Mouse (Mus musculus) heart, postnatal 10 days (tissue): Measurements from ENCODE around the gene Gucy2g. TPM values are rescaled to one million over a fixed set of nuclear protein-coding genes. Genes with fewer than 3 reads are reported as not detected.

Source experiments
- DNase-seq, 2 experiments: peaks; one replicate each; pipeline ENCODE4 v3.0.0; 2021
- intact Hi-C: fragments of 180-260 bp; cut with DNase I; formaldehyde crosslinking; loops from one replicate; pipeline ENCODE4 v1.15.1; 2025
- total RNA-seq, 2 experiments: library from RNA; stranded (reverse); gene quantifications; 2 replicates each; pipeline ENCODE4 v1.2.3; 2021

Gene Gucy2g
- total RNA-seq, 2 experiments from 2014 or later = 0.07 TPM; not detected in 1

- DNase-seq = no peak
- intact Hi-C loops = no loop called here
Measured at GRCm38 (mm10) chr19:55250451-55250850, 9.4 kb upstream of the Gucy2g start.

DNA sequence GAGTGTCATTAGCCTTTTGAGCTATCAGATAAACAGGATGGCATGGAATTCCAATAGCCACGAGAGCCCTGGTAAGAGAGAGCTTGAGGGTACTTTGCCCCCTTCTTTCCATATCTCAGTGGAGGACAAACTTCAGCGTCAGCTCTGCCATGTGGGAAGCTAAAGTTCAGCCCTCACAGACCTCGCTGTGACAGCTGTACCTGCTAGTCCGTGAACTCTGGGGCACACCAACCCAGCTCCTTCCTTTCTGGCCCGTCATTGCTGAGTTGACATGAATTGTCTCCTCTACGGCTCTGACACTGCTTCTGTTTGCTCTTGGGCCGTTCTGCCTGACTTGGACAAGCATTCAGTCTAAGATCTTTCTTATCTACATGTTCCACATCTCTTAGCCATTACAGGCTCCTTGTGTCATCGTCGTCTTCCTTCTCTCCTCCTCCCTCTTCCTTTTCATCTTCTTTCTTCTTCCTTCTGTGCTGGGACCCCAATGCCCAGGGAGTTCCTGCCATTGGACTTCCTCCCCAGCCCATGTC is 7.0 kb upstream of the Gucy2g start:
- intact Hi-C loops = no loop called here
- DNase-seq = no peak

GRCm38 (mm10) chr19:55247563-55247962 is 6.5 kb upstream of the Gucy2g start:
- intact Hi-C loops = no loop called here
- no peak for DNase-seq

GRCm38 (mm10) chr19:55244791-55245231 is 3.8 kb upstream of the Gucy2g start:
- DNase-seq = peak; percentile 85 to 89
- intact Hi-C loops = no loop called here

DNA sequence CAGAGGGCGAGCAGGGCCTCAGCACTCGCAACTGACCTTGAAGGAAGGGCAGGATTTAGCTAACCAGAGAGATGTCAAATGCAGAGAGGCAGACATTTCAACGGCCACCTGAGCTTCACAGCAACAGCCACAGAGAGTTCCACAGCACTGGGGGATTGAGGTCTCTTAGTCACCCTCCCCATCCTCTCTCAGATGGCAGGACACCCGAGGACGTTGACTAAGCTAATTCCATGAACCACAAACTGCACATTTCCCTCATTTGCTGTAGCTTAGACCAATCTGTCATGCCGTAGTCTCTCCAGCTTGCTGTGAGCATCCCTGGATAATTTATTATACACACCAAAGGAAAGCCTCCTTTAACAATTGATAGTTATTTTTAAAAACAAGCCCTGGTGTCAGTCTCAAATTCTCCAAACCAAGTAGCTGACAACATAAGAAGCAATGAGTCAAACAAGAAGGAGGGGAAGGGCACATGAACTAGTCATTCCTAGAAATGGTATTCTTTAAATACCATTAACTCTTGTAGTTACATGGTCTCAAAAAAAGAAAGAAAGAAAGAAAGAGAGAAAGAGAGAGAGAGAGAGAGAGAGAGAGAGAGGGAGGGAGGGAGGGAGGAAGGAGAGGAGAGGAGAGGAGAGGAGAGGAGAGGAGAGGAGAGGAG is 1.1 kb downstream of the Gucy2g start:
- intact Hi-C loops = no loop called here
- DNase-seq = no peak

DNA sequence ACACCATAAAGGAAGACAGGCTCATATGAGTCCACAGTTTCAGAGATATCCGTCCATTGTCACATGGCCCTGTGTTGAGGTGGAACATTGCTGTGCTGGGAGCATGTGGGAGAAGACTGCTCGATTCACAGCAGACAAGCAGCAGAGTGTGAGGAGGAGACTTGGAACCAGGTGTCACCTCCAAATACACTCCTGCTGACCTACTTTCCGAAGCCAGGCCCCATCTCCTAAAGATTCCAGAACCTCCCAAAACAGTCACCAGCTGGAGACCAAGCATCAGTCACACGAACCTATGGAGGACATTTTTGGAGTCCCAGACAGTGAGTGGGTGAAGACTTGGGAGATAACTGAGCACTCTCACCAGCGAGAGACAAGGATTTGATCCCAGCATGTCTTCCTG is 4.5 kb downstream of the Gucy2g start:
- no peak for DNase-seq
- intact Hi-C loops = no loop called here

GRCm38 (mm10) chr19:55236026-55236425 is 5.0 kb downstream of the Gucy2g start:
- no peak for DNase-seq
- intact Hi-C loops = no loop called here

DNA sequence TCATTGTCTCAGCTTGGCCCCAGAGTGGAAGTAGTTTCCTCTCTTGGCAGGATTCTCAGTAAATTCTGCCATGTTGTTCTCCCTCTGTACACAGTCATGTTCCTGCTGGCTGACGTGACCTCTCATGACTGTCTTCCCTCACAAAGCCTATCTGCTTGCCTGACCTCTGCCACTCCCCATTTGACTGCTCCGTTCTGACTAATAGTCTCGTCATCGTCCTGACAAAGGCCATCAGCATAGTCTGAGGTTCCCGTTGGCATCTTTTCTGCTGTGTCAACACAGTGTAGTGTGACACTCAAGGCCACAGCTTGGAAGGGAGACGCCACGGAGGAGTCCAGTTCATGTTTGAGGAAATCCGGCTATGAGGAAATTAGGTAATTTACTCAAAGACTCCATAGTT is 8.9 kb downstream of the Gucy2g start:
- intact Hi-C loops = no loop called here
- peak; percentile 61 to 63 for DNase-seq

- DNase-seq = no peak
- intact Hi-C loops = no loop called here
Measured at GRCm38 (mm10) chr19:55231081-55231480, 10.0 kb downstream of the Gucy2g start.

- intact Hi-C loops = no loop called here
- DNase-seq = no peak
Measured at GRCm38 (mm10) chr19:55227135-55227534, 13.9 kb downstream of the Gucy2g start.

GRCm38 (mm10) chr19:55226621-55227020 is 14.4 kb downstream of the Gucy2g start:
- intact Hi-C loops = no loop called here
- no peak for DNase-seq

DNA sequence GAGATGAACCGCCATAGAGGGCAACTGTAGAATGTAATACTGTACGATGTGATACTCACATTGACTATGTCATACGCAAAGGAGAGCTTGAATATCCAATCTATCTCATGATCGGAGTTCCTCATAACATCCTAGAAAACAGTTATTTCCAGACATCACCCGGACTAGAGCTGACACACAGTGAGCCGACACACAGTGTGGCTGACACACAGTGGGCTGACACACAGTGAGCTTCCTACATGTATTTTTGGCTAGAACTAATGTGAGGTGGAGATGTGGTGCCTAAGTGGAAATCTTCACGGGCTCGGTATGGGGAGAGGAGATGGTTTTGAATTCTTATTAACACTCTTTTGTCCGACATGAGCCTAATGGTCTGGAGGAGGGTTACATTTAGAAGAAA is 18.8 kb downstream of the Gucy2g start:
- no peak for DNase-seq
- intact Hi-C loops = no loop called here

DNA sequence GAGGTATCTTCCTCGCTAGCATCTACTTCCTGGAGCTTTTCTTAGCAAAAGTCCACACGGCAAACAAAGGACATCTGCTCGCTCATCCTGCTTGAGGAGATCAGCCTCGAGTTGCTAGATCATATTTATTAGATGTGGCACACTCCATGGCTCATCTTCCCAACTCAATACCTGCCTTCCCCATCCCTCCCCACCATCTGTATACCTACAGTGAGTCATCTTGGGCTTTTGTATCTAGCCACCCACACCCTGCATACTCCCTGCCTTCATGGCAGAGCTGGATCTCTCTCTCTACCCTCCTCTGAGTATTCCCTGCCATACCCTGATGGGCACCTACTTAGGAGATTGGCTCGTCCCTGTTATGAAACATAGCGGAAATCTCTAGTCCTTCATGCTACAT is 19.8 kb downstream of the Gucy2g start:
- no peak for DNase-seq

GRCm38 (mm10) chr19:55219359-55219758 is 21.7 kb downstream of the Gucy2g start:
- DNase-seq = no peak
- intact Hi-C loops = loop anchor here (2.0 kb wide), 1 partner anchor 35 kb away; no protein-coding TSS in a partner anchor

More for the DNA sequence above, 19.8 kb downstream of the Gucy2g start:
- intact Hi-C loops = no loop called here

- intact Hi-C loops = loop anchor here (1.0 to 2.0 kb wide), 2 partner anchors 36 to 87 kb away; no protein-coding TSS in a partner anchor
- DNase-seq = no peak
Measured at GRCm38 (mm10) chr19:55218741-55219221, 22.3 kb downstream of the Gucy2g start.

- DNase-seq = peak; percentile 82 to 93
- intact Hi-C loops = loop anchor here (1.0 to 2.0 kb wide), 2 partner anchors 37 to 87 kb away; no protein-coding TSS in a partner anchor
Measured at GRCm38 (mm10) chr19:55218192-55218739, 22.8 kb downstream of the Gucy2g start.

DNA sequence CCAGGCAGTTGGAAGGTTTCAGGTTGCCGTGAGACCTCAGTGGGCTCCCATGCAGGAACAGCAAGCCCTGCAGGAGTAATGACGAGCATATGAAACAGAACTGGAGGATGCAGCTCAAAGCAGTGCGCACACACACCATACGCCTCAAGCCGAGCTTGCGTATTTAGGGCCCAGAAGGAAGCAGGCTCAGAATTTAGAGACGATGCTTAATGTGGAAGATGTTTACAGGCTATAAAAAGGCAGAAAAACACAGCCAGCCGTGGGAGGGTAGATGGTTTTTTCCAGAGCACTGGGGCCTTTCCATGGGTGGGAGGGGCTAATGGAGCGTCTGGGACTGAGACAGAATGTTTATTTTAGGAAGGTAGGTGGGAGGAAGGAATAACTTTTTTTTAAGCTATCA is 23.7 kb downstream of the Gucy2g start:
- no peak for DNase-seq
- intact Hi-C loops = no loop called here

DNA sequence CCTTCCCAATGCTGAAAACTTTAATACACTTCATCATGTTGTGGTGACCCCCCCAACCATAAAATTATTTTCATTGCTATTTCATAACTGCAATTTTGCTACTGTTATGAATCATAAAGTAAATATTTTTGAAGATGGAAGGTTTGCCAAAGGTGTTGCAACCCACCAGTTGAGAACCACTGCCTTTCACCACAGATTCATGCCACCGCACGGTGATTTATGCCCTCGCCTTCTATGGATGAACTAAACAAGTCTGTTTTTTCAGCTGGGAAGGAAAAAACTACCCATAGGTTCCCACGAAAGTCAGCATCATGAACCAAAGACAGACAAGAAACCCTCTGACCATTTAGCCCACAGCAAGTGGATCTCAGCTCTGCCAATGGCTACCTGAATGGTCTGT is 24.2 kb downstream of the Gucy2g start:
- DNase-seq = no peak
- intact Hi-C loops = no loop called here

DNA sequence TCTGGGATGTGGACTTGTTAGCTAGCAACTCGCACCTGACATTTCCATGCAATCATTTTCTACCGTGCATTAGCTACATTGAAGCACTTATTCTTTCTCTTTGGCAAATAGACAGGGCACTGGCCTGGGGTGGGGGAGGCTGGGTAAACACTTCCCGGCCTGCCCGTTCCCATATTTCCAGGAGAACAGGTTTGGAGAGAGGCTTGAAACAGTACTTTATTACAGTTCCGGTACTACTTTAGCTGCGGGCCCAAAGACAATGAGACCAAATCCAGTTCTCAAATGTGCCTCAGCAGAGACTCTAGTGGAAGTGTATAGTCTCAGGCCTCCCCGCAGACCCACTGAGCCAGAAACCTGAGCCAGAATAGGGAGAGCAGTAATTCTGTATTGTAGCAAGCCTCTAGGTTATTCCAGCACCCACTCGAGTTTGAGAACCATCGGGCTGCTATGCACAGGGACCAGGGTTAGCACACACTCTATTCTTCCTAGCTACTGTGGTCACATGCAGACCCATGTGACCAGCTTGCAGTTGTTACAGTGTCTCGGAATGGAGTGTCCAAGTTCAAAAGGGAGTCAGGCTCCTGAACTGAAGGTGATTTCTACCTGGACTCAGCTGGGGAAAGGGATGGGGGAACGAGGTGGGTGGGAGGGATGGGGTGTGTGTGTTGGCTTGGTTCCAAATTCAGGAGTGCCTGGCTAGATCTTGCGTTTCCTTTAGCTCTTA is 27.3 kb downstream of the Gucy2g start:
- no peak for DNase-seq
- intact Hi-C loops = no loop called here

DNA sequence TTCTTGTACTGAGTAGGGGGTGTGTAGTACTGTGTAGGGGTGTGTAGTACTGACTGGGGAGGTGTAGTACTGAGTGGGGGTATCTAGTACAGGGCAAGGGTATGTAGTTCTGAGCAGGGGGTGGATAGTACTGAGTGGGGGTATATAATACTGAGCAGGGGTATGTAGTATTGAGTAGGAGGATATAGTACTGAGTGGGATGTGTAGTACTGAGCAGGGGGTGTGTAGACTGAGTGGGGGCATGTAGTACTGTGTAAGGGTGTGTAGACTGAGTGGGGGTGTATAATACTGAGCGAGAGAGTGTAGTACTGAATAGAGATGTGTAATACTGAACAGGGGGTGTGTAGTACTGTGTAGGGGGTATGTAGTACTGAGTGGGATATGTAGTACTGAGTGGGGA is 29.3 kb downstream of the Gucy2g start:
- DNase-seq = no peak
- intact Hi-C loops = no loop called here

- intact Hi-C loops = loop anchor here (5.0 to 10.0 kb wide), 2 partner anchors 1167 to 1444 kb away; partner anchors contain the start of gene Adra2a
- no peak for DNase-seq
Measured at GRCm38 (mm10) chr19:55209084-55209483, 32.0 kb downstream of the Gucy2g start.
